Mouse (Mus musculus): ENCODE measurements around the gene Mcm3. TPM values are rescaled to one million over a fixed set of nuclear protein-coding genes. Genes with fewer than 3 reads are reported as not detected.

Gene Mcm3
- 269 and 296 TPM in 2 replicates for polyA plus RNA-seq (2016; fragmentation: Nextera tagmentation; extraction: Ambion mirVana)

- WGBS = under 1% methylated on average over 50 of the region's 52 CpGs
- H3K4me3 ChIP-seq = peak within 1 kb of the TSS; percentile 87
- H3K27ac ChIP-seq (replicated peaks) = peak within 1 kb of the TSS; percentile 93
- peak; percentile 94 for DNase-seq (ENCODE audit: low spot score)
- peaks cover 30% of the 10 kb centered on the region for H3K4me1 ChIP-seq
- no peaks in the 10 kb centered on the region for H3K27me3 ChIP-seq (ENCODE audit: low read depth, poor library complexity, severe bottlenecking)
- H3K36me3 ChIP-seq = peaks cover 36% of the 10 kb centered on the region
- no peaks in the 10 kb centered on the region for H3K9me3 ChIP-seq (replicated peaks)
Measured at GRCm38 (mm10) chr1:20819771-20820605, at the start of gene Mcm3. Mcm3 (minus strand) TSS chr1:20820312.

GRCm38 (mm10) chr1:20868036-20868435 lies 47.9 kb upstream of the Mcm3 start:
- WGBS = 39% methylated on average over 9 of the region's 9 CpGs
- Histone ChIP-seq H3K36me3 (no peaks in the 10 kb centered on the region), H3K4me3 (no peak overlapping the region), H3K27me3 (ENCODE audit: low read depth, poor library complexity, severe bottlenecking) (no peaks in the 10 kb centered on the region), H3K9me3 (replicated peaks) (no peaks in the 10 kb centered on the region), H3K27ac (replicated peaks) (peak overlapping the region; percentile 85), H3K4me1 (peaks cover 22% of the 10 kb centered on the region)
- DNase-seq (ENCODE audit: low spot score) = no peak

- H3K27ac ChIP-seq (replicated peaks) = peak overlapping the region; percentile 85
- DNase-seq (ENCODE audit: low spot score) = peak; percentile 41
- H3K9me3 ChIP-seq (replicated peaks) = no peaks in the 10 kb centered on the region
- H3K4me3 ChIP-seq = no peak overlapping the region
- no peaks in the 10 kb centered on the region for H3K36me3 ChIP-seq
- H3K27me3 ChIP-seq (ENCODE audit: low read depth, poor library complexity, severe bottlenecking) = no peaks in the 10 kb centered on the region
- H3K4me1 ChIP-seq = peaks cover 22% of the 10 kb centered on the region
- WGBS = 33% methylated on average over 8 of the region's 8 CpGs
Measured at GRCm38 (mm10) chr1:20867241-20867902, 47.3 kb upstream of the Mcm3 start.

GRCm38 (mm10) chr1:20863452-20864172 lies 43.5 kb upstream of the Mcm3 start:
- Histone ChIP-seq H3K27ac (replicated peaks) (no peak overlapping the region), H3K27me3 (ENCODE audit: low read depth, poor library complexity, severe bottlenecking) (no peaks in the 10 kb centered on the region), H3K9me3 (replicated peaks) (no peaks in the 10 kb centered on the region), H3K4me1 (peaks cover 18% of the 10 kb centered on the region), H3K36me3 (no peaks in the 10 kb centered on the region), H3K4me3 (no peak overlapping the region)
- WGBS = 73% methylated on average over 5 of the region's 5 CpGs
- no peak for DNase-seq (ENCODE audit: low spot score)

- H3K9me3 ChIP-seq (replicated peaks) = no peaks in the 10 kb centered on the region
- no peaks in the 10 kb centered on the region for H3K27me3 ChIP-seq (ENCODE audit: low read depth, poor library complexity, severe bottlenecking)
- no peaks in the 10 kb centered on the region for H3K36me3 ChIP-seq
- no peak overlapping the region for H3K4me3 ChIP-seq
- DNase-seq (ENCODE audit: low spot score) = no peak
- no peak overlapping the region for H3K27ac ChIP-seq (replicated peaks)
- WGBS = 97% methylated on average over 3 of the region's 3 CpGs
- H3K4me1 ChIP-seq = peaks cover under 1% of the 10 kb centered on the region; the same call in 1 of the 2 replicates
Measured at GRCm38 (mm10) chr1:20861865-20862264, 41.8 kb upstream of the Mcm3 start.

GRCm38 (mm10) chr1:20860775-20861174 lies 40.7 kb upstream of the Mcm3 start:
- WGBS = 87% methylated on average over 3 of the region's 3 CpGs

GRCm38 (mm10) chr1:20856924-20857902 lies 37.1 kb upstream of the Mcm3 start:
- Histone ChIP-seq H3K9me3 (replicated peaks) (peaks cover 6% of the 10 kb centered on the region), H3K36me3 (no peaks in the 10 kb centered on the region), H3K27ac (replicated peaks) (no peak overlapping the region), H3K27me3 (ENCODE audit: low read depth, poor library complexity, severe bottlenecking) (no peaks in the 10 kb centered on the region), H3K4me1 (no peaks in the 10 kb centered on the region), H3K4me3 (no peak overlapping the region)
- DNase-seq (ENCODE audit: low spot score) = no peak
- 88% methylated on average over 7 of the region's 7 CpGs for WGBS

More at GRCm38 (mm10) chr1:20860775-20861174, 40.7 kb upstream of the Mcm3 start:
- Histone ChIP-seq H3K9me3 (replicated peaks) (no peaks in the 10 kb centered on the region), H3K27me3 (ENCODE audit: low read depth, poor library complexity, severe bottlenecking) (no peaks in the 10 kb centered on the region), H3K4me1 (no peaks in the 10 kb centered on the region), H3K36me3 (no peaks in the 10 kb centered on the region), H3K27ac (replicated peaks) (no peak overlapping the region), H3K4me3 (no peak overlapping the region)
- no peak for DNase-seq (ENCODE audit: low spot score)

GRCm38 (mm10) chr1:20839911-20840310 lies 19.8 kb upstream of the Mcm3 start:
- 78% methylated on average over 3 of the region's 3 CpGs for WGBS
- no peaks in the 10 kb centered on the region for H3K9me3 ChIP-seq (replicated peaks)
- H3K36me3 ChIP-seq = no peaks in the 10 kb centered on the region
- H3K4me1 ChIP-seq = peaks cover 6% of the 10 kb centered on the region
- no peaks in the 10 kb centered on the region for H3K27me3 ChIP-seq (ENCODE audit: low read depth, poor library complexity, severe bottlenecking)
- no peak for DNase-seq (ENCODE audit: low spot score)
- no peak overlapping the region for H3K27ac ChIP-seq (replicated peaks)
- no peak overlapping the region for H3K4me3 ChIP-seq

GRCm38 (mm10) chr1:20836551-20837125 lies 16.5 kb upstream of the Mcm3 start:
- no peaks in the 10 kb centered on the region for H3K27me3 ChIP-seq (ENCODE audit: low read depth, poor library complexity, severe bottlenecking)
- no peaks in the 10 kb centered on the region for H3K9me3 ChIP-seq (replicated peaks)
- H3K4me1 ChIP-seq = no peaks in the 10 kb centered on the region
- WGBS = 84% methylated on average over 3 of the region's 3 CpGs
- DNase-seq (ENCODE audit: low spot score) = no peak
- H3K4me3 ChIP-seq = no peak overlapping the region
- H3K27ac ChIP-seq (replicated peaks) = no peak overlapping the region
- no peaks in the 10 kb centered on the region for H3K36me3 ChIP-seq

GRCm38 (mm10) chr1:20833141-20833511 lies 13.0 kb upstream of the Mcm3 start:
- H3K4me3 ChIP-seq = no peak overlapping the region
- 78% methylated on average over 3 of the region's 4 CpGs for WGBS
- H3K4me1 ChIP-seq = no peaks in the 10 kb centered on the region
- H3K27me3 ChIP-seq (ENCODE audit: low read depth, poor library complexity, severe bottlenecking) = no peaks in the 10 kb centered on the region
- H3K27ac ChIP-seq (replicated peaks) = no peak overlapping the region
- H3K36me3 ChIP-seq = no peaks in the 10 kb centered on the region
- H3K9me3 ChIP-seq (replicated peaks) = no peaks in the 10 kb centered on the region
- DNase-seq (ENCODE audit: low spot score) = no peak

- no peak overlapping the region for H3K27ac ChIP-seq (replicated peaks)
- WGBS = 78% methylated on average over 5 of the region's 5 CpGs
- no peak for DNase-seq (ENCODE audit: low spot score)
- H3K9me3 ChIP-seq (replicated peaks) = no peaks in the 10 kb centered on the region
- H3K4me3 ChIP-seq = no peak overlapping the region
- no peaks in the 10 kb centered on the region for H3K27me3 ChIP-seq (ENCODE audit: low read depth, poor library complexity, severe bottlenecking)
- no peaks in the 10 kb centered on the region for H3K4me1 ChIP-seq
- H3K36me3 ChIP-seq = no peaks in the 10 kb centered on the region
Measured at GRCm38 (mm10) chr1:20832473-20833140, 12.5 kb upstream of the Mcm3 start.

Data from midbrain, embryonic 10.5 days (tissue).